Mouse (Mus musculus): ENCODE measurements around the gene Gm43738.
A peak's percentile ranks its signal among the peaks of the same experiment; 100 is the strongest.

Gm43738 gene

DNA sequence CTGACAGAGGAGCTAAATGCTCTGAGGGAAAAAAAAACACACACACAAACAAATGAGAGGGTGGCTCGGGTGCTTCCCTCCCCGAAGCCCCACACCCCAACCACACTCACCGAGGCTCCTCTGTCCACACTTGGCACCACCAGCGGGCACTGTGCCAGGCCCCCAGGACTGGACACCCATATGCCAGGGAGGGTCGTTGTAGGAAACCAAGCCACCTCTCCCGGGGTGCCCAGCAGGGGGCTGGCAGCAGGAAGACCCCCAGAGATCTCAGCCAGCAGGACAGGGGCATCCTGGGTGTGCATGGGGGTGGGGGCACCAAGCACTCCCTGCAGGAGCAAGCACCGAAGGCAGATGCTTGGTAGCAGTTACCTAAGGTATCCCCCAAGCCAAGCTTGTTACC, at the start of gene Gm43738:
Gm43738 (minus strand) TSS at position 289 of the 400 bp plus-strand sequence.
- no peak for DNase-seq (ENCODE audit: low spot score)

DNA sequence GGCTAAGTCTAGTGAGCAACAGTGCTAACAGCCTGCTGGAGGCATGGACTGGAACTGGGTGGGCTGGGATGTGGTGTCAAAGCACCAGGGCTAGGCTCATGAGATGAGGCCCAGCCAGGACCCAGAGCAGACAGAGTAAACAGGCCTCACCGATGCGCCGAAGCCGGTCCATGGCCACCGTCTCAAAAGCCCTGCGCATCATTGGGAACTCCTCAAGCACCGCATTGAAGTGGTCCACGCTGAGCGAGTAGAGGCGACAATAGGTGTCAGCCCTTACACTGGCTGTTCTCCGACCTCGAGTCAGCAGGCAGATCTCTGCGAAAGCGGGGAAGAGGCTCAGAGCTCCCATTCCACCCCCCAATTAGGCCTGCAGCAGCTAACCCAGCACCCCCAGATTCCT, 47.7 kb upstream of the Gm43738 start:
- DNase-seq (ENCODE audit: low spot score), result no peak

DNA sequence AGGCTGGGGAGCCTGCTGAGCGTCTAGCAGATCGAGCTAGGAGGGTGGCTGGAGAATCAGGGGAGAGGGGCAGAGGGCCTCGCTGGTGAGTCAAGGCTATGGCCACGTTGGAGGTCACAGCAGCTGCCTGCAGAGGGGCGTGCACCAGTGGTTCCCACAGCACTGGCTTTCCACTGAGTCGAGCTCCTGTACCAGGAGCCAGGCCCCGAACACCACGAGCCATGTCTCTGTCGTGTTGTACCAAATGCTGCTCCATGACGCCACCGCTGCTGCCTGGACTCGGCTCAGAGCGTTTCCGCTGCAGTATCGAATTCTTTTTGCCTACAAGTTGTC, 47.0 kb upstream of the Gm43738 start:
- DNase-seq (ENCODE audit: low spot score), result no peak

DNA sequence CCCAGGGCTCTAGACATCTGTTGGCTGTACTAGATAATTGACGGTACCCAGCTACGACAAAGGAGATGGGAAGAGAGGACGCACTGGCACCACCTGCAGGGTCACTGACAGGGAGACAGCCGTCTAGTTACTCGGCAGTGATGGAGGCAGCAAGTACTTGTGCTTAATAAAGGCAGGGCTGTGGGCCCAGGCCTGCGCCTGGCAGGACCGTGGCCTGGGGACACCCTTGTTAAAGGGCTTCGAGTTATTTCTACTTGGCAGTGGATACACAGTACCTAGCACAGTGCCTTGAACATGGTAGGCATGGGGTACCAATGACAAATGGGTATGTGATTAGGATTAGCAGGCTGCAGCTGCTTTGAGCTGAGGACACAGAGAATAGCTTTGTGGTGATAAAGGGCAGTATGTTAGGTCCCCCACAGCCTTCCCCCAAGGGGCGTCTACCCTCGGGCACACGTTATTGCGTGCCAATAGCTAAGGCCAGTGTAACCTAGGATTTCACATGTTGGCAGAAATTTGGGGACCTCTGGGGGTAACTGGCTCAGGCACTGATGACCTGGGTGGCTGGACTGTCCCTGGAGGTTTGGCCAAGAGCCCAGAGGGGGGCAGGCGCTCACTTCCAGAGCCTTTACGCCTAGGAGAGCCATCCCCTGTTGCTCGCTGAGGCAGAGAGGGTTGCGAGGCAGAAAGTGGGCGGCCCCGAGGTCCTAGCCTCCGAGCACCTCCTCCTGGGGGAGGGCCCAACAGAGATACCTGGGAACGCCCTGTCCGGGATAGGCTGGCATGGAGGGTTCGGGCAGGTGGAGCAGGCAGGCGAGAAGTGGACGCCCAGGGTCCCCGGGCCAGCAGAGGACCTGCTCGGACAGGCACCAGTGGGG, 46.4 kb upstream of the Gm43738 start:
- DNase-seq (ENCODE audit: low spot score), result no peak

DNA sequence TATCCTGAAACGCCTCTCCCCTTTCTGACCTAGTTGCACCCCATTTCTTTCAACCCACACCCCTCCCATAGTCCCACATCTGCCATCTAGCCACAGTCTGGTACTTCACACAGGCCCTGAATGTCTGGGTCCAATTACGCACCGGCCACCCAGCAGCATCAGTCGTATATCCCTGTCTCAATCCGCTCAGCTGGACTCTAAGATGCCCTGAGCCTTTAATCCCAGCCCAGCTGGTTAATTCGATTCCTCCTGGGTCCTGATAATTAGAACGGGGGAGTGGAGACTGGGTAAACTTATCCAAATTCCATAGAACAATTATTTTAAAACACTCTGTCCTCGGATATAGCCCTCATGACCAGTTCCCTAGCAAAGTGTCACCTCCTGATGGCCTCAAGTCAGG, 44.7 kb upstream of the Gm43738 start:
- DNase-seq (ENCODE audit: low spot score), result no peak

DNA sequence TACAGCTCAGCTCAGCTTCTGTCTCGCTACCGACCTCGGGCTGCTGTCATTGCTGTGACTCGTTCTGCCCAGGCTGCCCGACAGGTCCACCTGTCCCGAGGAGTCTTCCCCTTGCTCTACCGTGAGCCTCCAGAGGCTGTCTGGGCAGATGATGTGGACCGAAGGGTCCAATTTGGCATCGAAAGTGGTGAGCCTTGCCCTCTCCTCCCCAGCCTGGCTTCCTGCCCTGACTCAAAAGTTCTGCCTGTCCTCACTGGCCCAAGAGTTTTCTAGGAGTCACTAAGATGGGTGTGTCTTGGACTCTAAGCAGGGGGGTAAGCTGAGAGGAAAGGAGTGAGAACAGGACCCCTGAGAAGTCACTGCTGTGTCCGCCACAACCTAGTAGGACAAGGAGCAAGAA, 43.9 kb upstream of the Gm43738 start:
- DNase-seq (ENCODE audit: low spot score), result no peak

DNA sequence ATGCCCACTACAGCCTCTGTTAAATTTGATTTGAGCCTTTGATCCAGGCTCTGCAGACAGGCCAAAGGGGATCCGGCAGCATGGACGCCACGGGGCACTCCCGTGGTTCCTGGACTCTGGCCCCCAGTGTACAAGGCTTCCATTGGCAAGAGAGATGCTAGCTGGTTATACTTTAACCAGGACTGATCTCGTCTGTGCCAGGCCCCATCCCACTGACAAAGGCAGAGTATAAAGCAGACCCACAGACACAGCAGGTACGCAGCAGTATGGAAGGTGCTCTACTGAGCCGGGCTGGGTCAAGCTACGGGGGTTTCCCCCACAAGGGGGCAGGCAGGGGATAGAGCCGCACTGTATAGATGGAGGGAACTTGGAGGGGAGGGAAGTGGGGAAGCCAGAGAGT, 35.5 kb upstream of the Gm43738 start:
- no peak for DNase-seq (ENCODE audit: low spot score)

DNA sequence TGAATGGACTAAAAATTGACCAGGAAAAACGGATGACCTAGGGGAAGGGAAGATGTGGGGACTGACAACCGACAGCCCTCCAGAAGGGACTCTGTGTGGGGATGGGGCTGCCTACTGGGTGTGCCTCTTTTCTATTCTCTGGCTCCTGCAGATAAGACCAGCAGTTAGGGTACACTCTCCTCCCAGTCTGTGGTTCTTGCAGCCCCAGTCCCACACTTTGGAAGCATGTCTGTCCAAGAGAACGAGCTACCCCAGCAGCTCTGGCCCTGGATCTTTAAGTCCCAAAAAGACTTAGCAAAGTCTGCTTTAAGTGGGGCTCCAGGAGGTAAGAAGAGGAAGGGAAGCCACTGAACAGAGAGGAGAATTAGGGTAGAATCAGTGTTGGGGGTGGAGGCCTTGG, 35.1 kb upstream of the Gm43738 start, which contains the start of gene Pklr:
Pklr (plus strand) TSS at position 185 of the 400 bp plus-strand sequence.
- no peak for DNase-seq (ENCODE audit: low spot score)

DNA sequence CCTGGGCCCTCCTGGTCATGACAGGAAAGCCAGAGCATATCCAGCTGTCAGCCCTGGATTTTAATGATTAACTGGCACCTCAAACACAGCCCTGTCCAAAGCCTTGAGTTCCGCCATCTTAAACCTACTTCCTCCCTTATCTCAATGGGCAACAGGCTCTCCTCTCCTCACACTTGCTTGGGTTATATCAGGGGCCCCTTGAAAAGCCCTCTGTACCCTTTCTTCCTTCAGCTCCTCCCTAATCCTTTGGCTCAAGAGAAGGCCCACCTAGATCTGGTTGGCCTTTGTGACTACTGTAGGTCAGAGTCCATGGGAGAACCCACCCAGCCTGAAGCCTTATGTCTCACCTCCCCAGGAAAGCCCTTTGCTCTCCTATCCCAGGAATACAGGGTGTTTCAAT, 32.9 kb upstream of the Gm43738 start:
- DNase-seq (ENCODE audit: low spot score), result no peak

DNA sequence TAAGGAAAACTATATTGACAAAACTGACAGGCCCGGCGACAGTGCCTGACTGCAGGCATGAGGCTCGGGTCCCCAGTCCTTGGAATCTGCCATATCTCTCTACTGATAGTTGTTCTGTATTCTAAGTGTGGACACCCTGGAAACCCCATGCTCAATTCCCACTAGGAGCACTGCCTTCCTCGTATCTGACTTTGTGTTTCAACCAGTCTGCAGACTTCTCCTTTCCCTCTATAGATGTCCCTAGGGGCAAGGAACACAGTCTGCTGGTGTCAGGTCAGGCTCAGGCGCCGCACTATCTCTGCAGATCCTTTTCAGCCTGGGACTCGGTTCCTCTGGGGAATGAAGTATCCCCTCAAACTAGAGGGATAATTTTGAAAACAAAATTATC, 32.2 kb upstream of the Gm43738 start:
- no peak for DNase-seq (ENCODE audit: low spot score)

DNA sequence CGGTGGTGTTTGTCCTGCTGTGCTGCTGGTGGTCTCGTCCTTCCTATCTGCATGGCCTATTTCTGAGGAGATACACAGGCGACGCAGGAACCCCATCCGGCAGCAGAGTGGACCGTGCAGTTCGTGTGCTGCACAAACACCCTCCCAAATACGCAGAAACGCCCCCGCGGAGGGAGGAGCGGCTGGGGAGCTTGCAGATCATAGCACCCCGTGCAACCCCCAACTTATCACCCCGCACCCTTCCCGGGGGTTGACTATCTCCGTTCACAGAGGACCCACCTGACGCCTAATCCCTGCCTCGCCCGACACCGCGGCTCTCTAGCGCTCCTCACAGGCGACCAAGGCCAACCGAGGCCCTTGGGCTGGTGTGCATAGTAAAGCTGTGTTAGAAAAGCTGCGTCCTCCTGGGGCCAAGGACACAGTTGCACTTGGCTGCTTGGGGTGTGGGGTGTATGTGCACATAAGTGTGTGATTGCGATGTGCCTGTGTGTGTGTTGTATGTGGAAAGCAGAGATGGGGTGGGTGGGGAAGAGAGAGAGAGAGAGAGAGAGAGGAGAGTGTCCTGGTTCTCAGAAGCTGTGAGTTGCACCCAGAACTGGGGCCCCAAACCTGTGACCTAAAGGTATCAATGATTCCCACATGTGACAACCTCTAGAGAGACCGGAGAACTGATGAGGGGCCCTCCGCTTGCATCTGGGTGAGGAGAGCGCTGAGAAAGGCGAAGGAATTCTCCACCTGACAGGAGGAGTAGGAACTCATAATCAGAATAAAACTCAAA, 31.6 kb upstream of the Gm43738 start:
- peak; percentile 24 for DNase-seq (ENCODE audit: low spot score)

DNA sequence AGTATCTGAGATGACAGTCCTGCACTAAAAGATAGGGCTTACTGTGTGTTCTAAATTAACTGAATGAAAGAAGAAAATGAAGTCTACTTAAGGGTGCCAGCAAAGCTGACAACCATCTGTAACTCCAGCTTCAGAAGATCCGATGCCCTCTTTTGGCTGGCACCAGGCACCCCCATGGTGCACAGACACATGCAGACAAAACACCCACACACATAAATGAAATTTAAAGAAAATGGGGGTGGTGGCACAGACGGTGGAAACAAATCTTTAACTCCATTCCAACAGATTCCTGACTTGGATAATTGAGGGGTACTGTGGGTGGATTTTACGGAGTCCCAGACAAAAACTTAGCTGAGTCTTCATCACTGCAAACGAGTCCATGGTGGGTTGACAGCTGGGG, 30.9 kb upstream of the Gm43738 start:
- DNase-seq (ENCODE audit: low spot score), result peak; percentile 59

DNA sequence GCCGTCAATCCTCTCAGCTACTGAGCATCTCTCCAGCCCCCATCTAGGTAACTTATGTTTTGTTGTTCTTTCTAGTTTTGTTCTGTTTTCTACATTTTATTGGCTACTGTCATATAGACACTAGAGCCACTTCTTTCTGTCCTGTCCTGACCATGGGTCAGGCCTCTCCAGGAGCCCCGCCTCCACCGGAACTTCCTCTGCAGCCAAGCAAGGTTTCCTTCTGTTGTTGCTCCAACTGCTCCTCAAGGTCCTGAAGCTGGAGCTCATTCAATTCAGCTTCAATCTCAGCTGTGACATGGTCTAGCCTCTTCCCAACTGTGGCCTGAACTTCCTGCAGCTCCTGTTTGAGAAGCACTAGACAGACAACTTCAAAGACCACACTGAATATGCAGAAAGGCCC, 29.0 kb upstream of the Gm43738 start:
- no peak for DNase-seq (ENCODE audit: low spot score)

DNA sequence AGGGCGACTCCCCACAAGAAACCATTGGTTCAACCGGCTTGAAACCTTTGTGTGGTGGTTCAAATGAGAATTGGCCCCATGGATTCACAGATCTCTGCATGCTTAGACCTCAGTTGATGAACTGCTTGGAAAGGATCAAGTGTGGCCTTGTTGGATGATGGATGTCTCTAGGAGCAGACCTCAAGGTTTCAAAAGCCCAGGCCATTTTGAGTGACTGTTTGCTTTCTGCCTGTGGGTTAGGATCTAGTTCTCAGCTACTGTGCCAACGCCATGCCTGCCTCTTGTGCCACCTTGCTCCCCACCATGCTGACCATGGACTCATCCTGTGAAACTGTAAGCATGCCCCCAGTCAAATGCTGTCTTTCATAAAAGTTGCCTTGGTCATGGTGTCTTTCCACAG, 25.1 kb upstream of the Gm43738 start:
- DNase-seq (ENCODE audit: low spot score), result no peak

DNA sequence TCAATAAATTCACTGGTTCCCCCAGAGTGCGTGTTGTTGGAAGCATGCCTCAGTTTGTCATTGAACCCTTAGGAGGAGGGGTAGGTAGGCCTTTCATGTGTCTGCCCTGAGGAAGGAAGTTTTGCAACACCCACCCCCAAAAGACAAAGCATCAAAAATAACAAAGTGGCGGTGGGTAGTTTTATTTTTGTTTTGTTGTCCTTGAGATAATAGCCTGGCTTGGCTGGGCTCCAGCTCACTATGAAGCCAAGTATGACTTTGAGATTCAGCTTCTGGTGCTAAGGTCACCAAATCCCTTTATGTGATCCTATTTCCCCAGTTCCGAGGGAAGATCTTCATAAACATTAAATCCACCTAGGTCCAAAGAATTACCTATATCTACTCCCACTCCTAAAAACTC, 23.3 kb upstream of the Gm43738 start:
- DNase-seq (ENCODE audit: low spot score), result no peak

DNA sequence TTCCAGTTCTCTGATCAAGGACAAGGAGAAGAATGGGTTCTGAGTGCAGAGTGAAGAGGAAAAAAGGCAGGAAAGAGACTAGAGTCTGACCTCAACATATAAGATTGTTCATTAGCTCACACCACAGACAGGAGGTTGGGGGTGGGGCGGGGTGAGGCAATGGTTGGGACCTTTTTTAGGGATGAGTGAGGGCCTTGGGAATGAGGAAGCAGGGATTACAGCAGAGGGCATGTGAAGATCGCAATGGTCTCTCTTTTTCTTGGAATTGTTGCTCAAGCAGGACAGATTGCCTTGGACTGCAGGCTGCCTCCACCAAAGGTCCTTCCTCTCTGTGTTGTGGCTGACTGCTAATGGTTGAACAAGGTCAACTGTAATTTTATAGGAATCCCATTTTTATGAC, 22.4 kb upstream of the Gm43738 start:
- DNase-seq (ENCODE audit: low spot score), result no peak

DNA sequence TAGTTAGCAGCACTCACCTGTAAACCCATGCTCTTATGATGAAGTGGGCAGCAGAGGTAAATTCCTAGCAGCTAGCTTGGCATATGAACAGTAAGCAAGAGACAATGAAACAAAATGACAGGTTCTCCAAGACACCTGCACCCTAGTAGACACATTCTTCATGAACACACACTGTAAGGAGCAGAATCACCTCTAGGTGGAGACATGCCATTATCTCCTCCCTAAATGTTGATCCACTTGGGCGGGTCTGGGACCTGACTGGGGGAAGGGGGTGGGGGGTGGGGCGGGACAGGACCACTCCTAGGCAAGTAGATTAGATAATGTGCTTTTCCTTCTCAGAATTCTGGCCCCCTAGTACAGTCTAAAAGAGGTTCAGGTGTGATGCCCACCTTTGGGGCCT, 14.6 kb upstream of the Gm43738 start:
- DNase-seq (ENCODE audit: low spot score), result no peak

DNA sequence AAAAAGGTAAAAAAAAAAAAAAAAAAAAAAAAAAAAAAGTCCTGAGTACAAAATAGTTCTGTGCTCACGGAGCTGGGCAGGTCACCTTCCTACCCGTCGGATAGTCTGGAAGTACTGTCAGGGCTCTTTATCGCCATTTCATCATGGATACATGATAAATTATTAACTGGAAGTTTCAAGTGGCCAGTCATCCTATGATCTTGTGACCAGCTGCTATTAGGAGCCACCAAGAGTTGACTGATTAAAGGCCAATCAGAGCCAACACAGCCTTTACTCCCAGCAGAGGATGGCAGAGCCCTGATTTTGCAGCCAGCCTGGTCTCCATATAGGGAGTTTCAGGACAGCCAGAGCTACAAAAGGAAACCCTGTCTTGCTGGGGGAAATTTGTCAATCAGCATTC, 12.2 kb upstream of the Gm43738 start:
- no peak for DNase-seq (ENCODE audit: low spot score)

DNA sequence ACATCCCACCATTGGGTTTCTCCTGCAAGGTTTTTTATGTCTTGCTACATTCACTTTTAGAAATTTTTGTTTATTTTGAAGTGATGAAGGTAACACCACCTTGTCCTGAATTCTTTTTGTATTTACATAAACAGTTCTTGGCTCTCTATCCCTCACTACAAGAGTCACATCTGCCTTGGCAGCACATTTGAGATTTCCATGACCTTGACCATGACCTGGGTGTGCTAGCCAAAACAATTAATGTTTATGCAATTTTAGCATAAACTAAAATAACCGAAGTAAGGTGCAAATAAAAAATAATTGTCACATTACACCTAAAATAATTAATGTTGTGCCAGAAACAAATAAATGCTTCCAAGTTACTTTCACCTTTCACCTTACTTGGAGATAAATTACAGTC, 7.2 kb upstream of the Gm43738 start:
- DNase-seq (ENCODE audit: low spot score), result no peak

DNA sequence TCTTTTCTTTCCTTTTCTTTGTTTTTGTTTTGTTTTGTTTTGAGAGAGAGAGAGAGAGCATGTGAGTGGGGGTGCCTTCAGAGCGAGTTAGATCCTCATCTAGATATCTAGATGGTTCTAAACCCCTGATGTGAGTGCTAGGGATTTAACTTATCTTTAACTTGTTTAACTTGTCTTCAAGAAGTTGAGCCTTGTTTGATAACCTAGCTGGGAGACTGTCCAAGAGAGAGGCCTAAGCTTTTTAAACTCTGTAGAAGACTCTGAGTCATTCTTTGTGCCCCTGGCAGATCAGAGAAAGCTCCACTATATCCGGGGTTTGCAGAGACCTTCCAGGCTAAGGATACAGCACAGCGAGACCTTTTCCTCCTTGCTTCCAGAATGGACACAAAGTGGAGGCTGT, 6.6 kb upstream of the Gm43738 start:
- DNase-seq (ENCODE audit: low spot score), result no peak

DNA sequence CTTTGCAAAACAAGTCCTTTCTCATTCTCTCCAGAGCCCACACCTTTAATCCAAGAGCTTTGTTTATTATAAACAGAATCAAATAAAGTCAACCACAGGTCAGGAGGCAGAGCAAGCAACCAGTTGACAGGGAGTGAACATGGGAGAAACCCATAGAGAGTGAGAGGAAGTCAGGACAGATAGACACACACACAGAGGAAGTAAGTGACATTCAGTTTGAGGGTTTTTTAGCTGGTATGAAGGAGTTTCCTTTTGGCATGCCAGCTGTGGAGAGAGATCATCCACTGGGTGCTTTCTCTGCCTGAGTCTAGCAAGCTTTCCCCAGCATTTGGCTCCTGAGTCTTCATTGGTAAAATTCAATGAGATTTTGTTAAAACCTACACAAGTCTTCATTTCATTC, 6.0 kb upstream of the Gm43738 start:
- no peak for DNase-seq (ENCODE audit: low spot score)

DNA sequence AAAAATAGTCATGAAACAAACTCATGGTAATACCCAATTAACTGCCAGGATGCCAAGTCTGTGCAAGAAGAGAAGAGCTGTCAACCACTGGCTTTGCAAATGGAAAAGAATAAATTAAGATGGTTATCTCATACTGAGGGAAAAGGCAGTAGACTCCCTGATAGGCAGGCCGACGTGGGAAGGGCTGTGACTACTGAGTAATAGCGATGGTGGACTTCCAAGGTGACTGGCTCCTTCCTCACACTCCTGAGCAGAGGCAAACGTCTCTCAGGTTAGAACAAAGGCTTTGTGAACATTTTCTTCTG, 2.3 kb upstream of the Gm43738 start:
- DNase-seq (ENCODE audit: low spot score), result no peak

DNA sequence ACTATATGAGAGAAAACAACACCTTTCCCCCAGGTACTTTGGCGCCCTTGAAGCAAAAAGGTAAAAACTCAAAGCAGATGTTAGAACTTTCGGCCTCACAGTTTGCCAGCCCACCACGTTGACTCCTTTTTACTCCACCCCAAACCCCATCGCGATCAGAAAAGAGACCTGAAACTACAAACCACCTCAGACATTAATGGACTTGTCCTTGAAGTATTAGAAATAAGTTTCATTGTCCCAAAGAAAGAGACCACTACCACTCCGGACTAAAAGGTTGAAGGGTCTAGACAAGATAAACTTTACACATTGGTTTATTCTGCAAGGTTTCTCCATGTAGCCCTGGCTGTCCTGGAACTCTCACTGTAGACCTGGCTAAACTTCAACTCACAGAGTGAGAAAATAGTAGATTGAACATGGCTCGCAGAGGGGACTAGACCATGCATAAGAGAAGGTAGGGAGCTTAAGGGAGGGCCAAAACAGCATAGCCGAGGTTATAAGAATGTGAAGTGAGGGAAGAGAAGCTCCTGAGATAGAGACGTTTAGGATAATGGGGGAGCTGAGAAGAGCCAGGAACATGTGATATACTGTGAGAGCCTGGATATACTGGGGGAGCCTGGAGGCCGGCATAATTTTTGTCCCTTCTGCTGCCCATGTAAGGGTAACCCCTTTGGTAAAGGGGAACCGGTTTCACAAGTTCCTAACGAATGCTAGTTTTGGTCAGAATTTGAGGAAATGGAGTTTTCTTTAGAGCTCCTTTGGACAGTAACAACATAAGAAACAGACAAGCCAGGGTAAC, 1.8 kb upstream of the Gm43738 start:
- DNase-seq (ENCODE audit: low spot score), result no peak

All from left cerebral cortex, adult 11 months (tissue).